Mouse (Mus musculus) embryonic fibroblast, embryonic 13.5 days (primary cell): ENCODE data around the gene Rhd.

Source experiments
- CTCF ChIP-seq: IDR thresholded peaks from 2 replicates; pipeline ENCODE4 v1.5.1; 2011; ENCODE audit warnings: mild to moderate bottlenecking, control low read depth, low read length, moderate library complexity, borderline replicate concordance; ENCODE audit not compliant: insufficient read depth
- POLR2A ChIP-seq: IDR thresholded peaks from 2 replicates; pipeline ENCODE4 v1.6.1; 2011; ENCODE audit warnings: low read depth, mild to moderate bottlenecking, control low read depth, low read length, moderate library complexity

- TF ChIP-seq CTCF (no peak), POLR2A (no peak)
Measured at GRCm38 (mm10) chr4:134831934-134832333, 32.4 kb upstream of the Rhd start.
